In the genomic region with DNA sequence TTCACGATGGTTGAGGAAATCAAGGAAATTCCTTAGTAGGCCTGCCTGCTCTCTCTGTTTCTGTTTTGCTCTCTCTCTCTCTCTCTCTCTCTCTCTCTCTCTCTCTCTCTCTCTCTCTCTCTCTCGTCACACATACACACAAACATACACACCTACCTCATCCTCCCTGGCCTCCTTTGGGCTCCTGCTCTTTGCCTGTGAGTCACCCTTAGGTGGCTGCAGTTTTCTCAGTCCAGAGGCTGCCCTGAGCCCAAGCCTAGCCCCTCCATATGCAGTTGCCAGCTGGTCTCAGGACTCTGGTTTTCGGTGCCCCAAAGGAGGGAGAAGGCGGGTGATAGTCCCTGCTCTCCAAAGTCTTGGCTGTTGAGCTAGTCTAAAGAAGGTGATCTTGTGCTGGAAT, we compare ENCODE assay signal across 32 mouse cellular contexts. TPM values are rescaled to one million over a fixed set of nuclear protein-coding genes. Genes with fewer than 3 reads are reported as not detected.
DNase-seq lines count a peak whose midpoint lies in the region; ATAC-seq and TF ChIP-seq lines count a peak whose summit lies in the region.
"Had no signal": no experiment of that assay in that cellular context is flagged by ENCODE, and none has a peak within 500 bp of the region (broad histone marks: within the 10 kb centered on the region; RNA-seq: fewer than 3 reads in every experiment).

No protein-coding gene starts in this region.

- TF ChIP-seq CTCF in liver, adult 2 months (IDR thresholded peaks at IDR 0.05; ENCODE audit: low read depth, low read length), result no peak
- TF ChIP-seq CTCF in liver, postnatal 0 days (IDR thresholded peaks at IDR 0.05; ENCODE audit: low read depth), result no peak
- TF ChIP-seq CTCF in intestine, postnatal 0 days (IDR thresholded peaks at IDR 0.05; ENCODE audit: low read depth), result no peak

- peaks cover 46% of the 10 kb centered on the region; the same call in 1 of the 2 replicates for H3K79me2 ChIP-seq in liver, adult 2 months (ENCODE audit: control insufficient read depth, insufficient read depth, low read length)

- H3K36me3 ChIP-seq in liver, adult 2 months (ENCODE audit: control insufficient read depth, insufficient read depth, low read length), result peaks cover 4% of the 10 kb centered on the region; the same call in 1 of the 2 replicates
- H3K36me3 ChIP-seq in liver, postnatal 0 days (replicated peaks; ENCODE audit: insufficient read depth, low read length), result peaks cover 6% of the 10 kb centered on the region
- peaks cover 11% of the 10 kb centered on the region for H3K36me3 ChIP-seq in intestine, postnatal 0 days (ENCODE audit: control insufficient read depth, insufficient read depth)
- H3K36me3 ChIP-seq: forebrain, embryonic 10.5 days; heart, embryonic 15.5 days had no signal

- no peak for ATAC-seq in liver, postnatal 0 days
- no peak for ATAC-seq in intestine, postnatal 0 days
- ATAC-seq: forebrain, embryonic 13.5 days; forebrain, embryonic 16.5 days; hindbrain, postnatal 0 days; inflammation-experienced regulatory T-cells, adult 6 months; intestine, embryonic 16.5 days had no signal

- peak overlapping the region; percentile 9; the same call in 1 of the 2 replicates for H3K9ac ChIP-seq in liver, adult 2 months (ENCODE audit: low read depth, low read length)
- no peak overlapping the region for H3K9ac ChIP-seq in liver, postnatal 0 days (replicated peaks)
- H3K9ac ChIP-seq in intestine, postnatal 0 days (ENCODE audit: low read depth, low read length), result no peak overlapping the region
- H3K9ac ChIP-seq: forebrain, embryonic 13.5 days; heart, embryonic 15.5 days; hindbrain, embryonic 14.5 days had no signal

- H3K9me3 ChIP-seq in liver, postnatal 0 days (ENCODE audit: low read length), result no peaks in the 10 kb centered on the region
- H3K9me3 ChIP-seq in intestine, postnatal 0 days (ENCODE audit: control insufficient read depth), result no peaks in the 10 kb centered on the region
- H3K9me3 ChIP-seq: forebrain, embryonic 10.5 days; forebrain, embryonic 13.5 days; G1E; heart, embryonic 15.5 days had no signal

- no peak for TF ChIP-seq POLR2A in liver, adult 2 months (IDR thresholded peaks at IDR 0.05; ENCODE audit: extremely low read depth, insufficient read depth, low read length)

- 58% methylated on average over 4 of the region's 4 CpGs for WGBS in liver, adult 2 months
- 77% methylated on average over 4 of the region's 4 CpGs for WGBS in liver, postnatal 0 days (ENCODE audit: insufficient replicate concordance)
- 67% methylated on average over 4 of the region's 4 CpGs for WGBS in intestine, postnatal 0 days

- H3K27ac ChIP-seq in liver, adult 2 months (replicated peaks; ENCODE audit: insufficient read depth, low read depth, low read length), result peak overlapping the region; percentile 52
- no peak overlapping the region for H3K27ac ChIP-seq in liver, postnatal 0 days (ENCODE audit: low read depth)
- peak overlapping the region; percentile 71 for H3K27ac ChIP-seq in brown adipose tissue, adult 24 weeks (replicated peaks; ENCODE audit: low read depth, low read length)
- H3K27ac ChIP-seq in intestine, postnatal 0 days (ENCODE audit: low read depth, low read length), result no peak overlapping the region
- H3K27ac ChIP-seq: forebrain, embryonic 10.5 days; forebrain, embryonic 13.5 days; heart, embryonic 15.5 days; hindbrain, embryonic 14.5 days; hindbrain, postnatal 0 days had no signal

- no peaks in the 10 kb centered on the region for H3K27me3 ChIP-seq in liver, adult 2 months (ENCODE audit: control insufficient read depth, insufficient read depth, low read length)
- no peaks in the 10 kb centered on the region for H3K27me3 ChIP-seq in liver, postnatal 0 days (ENCODE audit: insufficient read depth, low read length)
- H3K27me3 ChIP-seq in intestine, postnatal 0 days (replicated peaks; ENCODE audit: control insufficient read depth, insufficient read depth, low read length), result no peaks in the 10 kb centered on the region
- H3K27me3 ChIP-seq: forebrain, embryonic 13.5 days; heart, embryonic 15.5 days had no signal

- peak; percentile 90 for DNase-seq in heart, adult 11 months
- no peak for DNase-seq in heart, postnatal 25 days (ENCODE audit: low spot score)
- DNase-seq in liver, adult 2 months (ENCODE audit: extremely low read depth, low read depth, low spot score), result no peak
- DNase-seq in liver, postnatal 0 days, result no peak
- DNase-seq in 3T3-L1 (ENCODE audit: low read depth, low spot score), result peak; percentile 57
- no peak for DNase-seq in testis, postnatal 14 days (ENCODE audit: low spot score)
- DNase-seq: adrenal gland, adult 2 months; cerebellum, adult 11-12 months; cerebellum, adult 8-10 months; cerebellum, postnatal 14 days; gastrocnemius, postnatal 14 days; heart, postnatal 10 days; heart, postnatal 4 days had no signal

- intact Hi-C loops in heart, postnatal 25 days (cut with DNase I), result no loop called here

- H3K4me3 ChIP-seq in liver, adult 2 months (ENCODE audit: insufficient read depth, low read depth, low read length), result no peak overlapping the region
- H3K4me3 ChIP-seq in liver, postnatal 0 days (ENCODE audit: low read depth, low read length), result no peak overlapping the region
- no peak overlapping the region for H3K4me3 ChIP-seq in brown adipose tissue, adult 24 weeks (ENCODE audit: insufficient read depth, low read depth, low read length)
- H3K4me3 ChIP-seq in intestine, postnatal 0 days (ENCODE audit: low read depth, low read length), result no peak overlapping the region
- H3K4me3 ChIP-seq: forebrain, embryonic 10.5 days; forebrain, embryonic 13.5 days; heart, embryonic 15.5 days had no signal

- TF ChIP-seq EP300 in liver, postnatal 0 days (IDR thresholded peaks at IDR 0.05; ENCODE audit: low read depth), result no peak

- no peak overlapping the region for H3K4me2 ChIP-seq in liver, postnatal 0 days (ENCODE audit: low read depth, low read length)
- H3K4me2 ChIP-seq in intestine, postnatal 0 days (replicated peaks; ENCODE audit: low read depth), result no peak overlapping the region
- H3K4me2 ChIP-seq: forebrain, embryonic 13.5 days; heart, embryonic 11.5 days; heart, embryonic 15.5 days; hindbrain, embryonic 14.5 days had no signal

- peaks cover 42% of the 10 kb centered on the region for H3K4me1 ChIP-seq in liver, adult 2 months (ENCODE audit: control insufficient read depth, insufficient read depth, low read length)
- peaks cover 33% of the 10 kb centered on the region for H3K4me1 ChIP-seq in liver, postnatal 0 days (ENCODE audit: insufficient read depth)
- H3K4me1 ChIP-seq in brown adipose tissue, adult 24 weeks (ENCODE audit: control insufficient read depth, insufficient read depth, insufficient read length, low read length), result peaks cover 45% of the 10 kb centered on the region
- no peaks in the 10 kb centered on the region for H3K4me1 ChIP-seq in intestine, postnatal 0 days (replicated peaks; ENCODE audit: control insufficient read depth, insufficient read depth, low read length)
- H3K4me1 ChIP-seq: forebrain, embryonic 13.5 days had no signal

RNA-seq across cellular contexts. Expression of gene Irak2, which starts 4.8 kb away (rescaled TPM):
- total RNA-seq in heart, postnatal 25 days (2021), result 10 to 100 TPM in 1 of 2 experiments, 1 to 10 TPM in 1; 9.7 to 10.6 TPM
- total RNA-seq in liver, adult 2 months (2014; rRNA removed), result 18.2 and 20.7 TPM in 2 replicates
- 30.8 and 36.1 TPM in 2 replicates for polyA plus RNA-seq in liver, adult 2 months (2012; rRNA removed)
- polyA plus RNA-seq in liver, postnatal 0 days (2015; fragmentation: Nextera tagmentation; extraction: Ambion mirVana), result 9.2 and 10.8 TPM in 2 replicates
- 18.9 and 19.7 TPM in 2 replicates for polyA plus RNA-seq in brown adipose tissue, adult 24 weeks (2012; ENCODE audit: insufficient read depth, insufficient read length, missing spikeins)
- polyA plus RNA-seq in intestine, postnatal 0 days (2015; fragmentation: Nextera tagmentation; extraction: Ambion mirVana), result 21.2 and 26.1 TPM in 2 replicates

RNA-seq across cellular contexts. Expression of gene Vhl, which starts 19.3 kb away (rescaled TPM):
- total RNA-seq in heart, postnatal 25 days (2021), result 10 to 100 TPM; 10.7 to 11.7 TPM
- 7.2 and 9.1 TPM in 2 replicates for total RNA-seq in liver, adult 2 months (2014; rRNA removed)
- polyA plus RNA-seq in liver, adult 2 months (2012; rRNA removed), result 12.1 and 14.0 TPM in 2 replicates
- polyA plus RNA-seq in liver, postnatal 0 days (2015; fragmentation: Nextera tagmentation; extraction: Ambion mirVana), result 10.0 and 12.9 TPM in 2 replicates
- 13.2 and 15.0 TPM in 2 replicates for polyA plus RNA-seq in brown adipose tissue, adult 24 weeks (2012; ENCODE audit: insufficient read depth, insufficient read length, missing spikeins)
- 18.4 and 20.6 TPM in 2 replicates for polyA plus RNA-seq in intestine, postnatal 0 days (2015; fragmentation: Nextera tagmentation; extraction: Ambion mirVana)

RNA-seq across cellular contexts. Expression of gene Brk1, which starts 38.4 kb away (rescaled TPM):
- 10 to 100 TPM; 70.0 to 70.9 TPM for total RNA-seq in heart, postnatal 25 days (2021)
- total RNA-seq in liver, adult 2 months (2014; rRNA removed), result 70.3 and 76.0 TPM in 2 replicates
- 75.9 and 80.3 TPM in 2 replicates for polyA plus RNA-seq in liver, adult 2 months (2012; rRNA removed)
- polyA plus RNA-seq in liver, postnatal 0 days (2015; fragmentation: Nextera tagmentation; extraction: Ambion mirVana), result 88.5 and 88.9 TPM in 2 replicates
- polyA plus RNA-seq in brown adipose tissue, adult 24 weeks (2012; ENCODE audit: insufficient read depth, insufficient read length, missing spikeins), result 158 and 192 TPM in 2 replicates
- polyA plus RNA-seq in intestine, postnatal 0 days (2015; fragmentation: Nextera tagmentation; extraction: Ambion mirVana), result 185 and 187 TPM in 2 replicates

RNA-seq across cellular contexts. Expression of gene Fancd2os, which starts 42.5 kb away (rescaled TPM):
- not detected for total RNA-seq in heart, postnatal 25 days (2021)
- total RNA-seq in liver, adult 2 months (2014; rRNA removed), result not detected in 2 replicates
- polyA plus RNA-seq in liver, adult 2 months (2012; rRNA removed), result not detected in 2 replicates
- polyA plus RNA-seq in liver, postnatal 0 days (2015; fragmentation: Nextera tagmentation; extraction: Ambion mirVana), result 0.12 and 0.14 TPM in 2 replicates
- not detected in 2 replicates for polyA plus RNA-seq in brown adipose tissue, adult 24 weeks (2012; ENCODE audit: insufficient read depth, insufficient read length, missing spikeins)
- polyA plus RNA-seq in intestine, postnatal 0 days (2015; fragmentation: Nextera tagmentation; extraction: Ambion mirVana), result 0.33 TPM in 1 of 2 replicates, not detected in the other
- total RNA-seq: adrenal gland, postnatal 14 days; gastrocnemius, adult 18-20 months; gastrocnemius, postnatal 14 days; heart, adult 8-10 months; heart, postnatal 10 days; heart, postnatal 4 days; hindbrain, postnatal 0 days had no signal
- polyA plus RNA-seq: embryonic facial prominence, embryonic 11.5 days; embryonic facial prominence, embryonic 14.5 days; forebrain, embryonic 10.5 days; forebrain, embryonic 13.5 days; forebrain, embryonic 16.5 days; G1E; gonadal fat pad, adult 2 months; hindbrain, embryonic 11.5 days; hindbrain, embryonic 14.5 days; hindbrain, postnatal 0 days; inflammation-experienced regulatory T-cells, adult 6 months; intestine, embryonic 16.5 days had no signal

RNA-seq across cellular contexts. Expression of gene Tatdn2, which starts 53.8 kb away (rescaled TPM):
- 10 to 100 TPM; 55.3 to 57.1 TPM for total RNA-seq in heart, postnatal 25 days (2021)
- 15.0 and 19.9 TPM in 2 replicates for total RNA-seq in liver, adult 2 months (2014; rRNA removed)
- 15.6 and 16.7 TPM in 2 replicates for polyA plus RNA-seq in liver, adult 2 months (2012; rRNA removed)
- polyA plus RNA-seq in liver, postnatal 0 days (2015; fragmentation: Nextera tagmentation; extraction: Ambion mirVana), result 0.62 and 0.83 TPM in 2 replicates
- polyA plus RNA-seq in brown adipose tissue, adult 24 weeks (2012; ENCODE audit: insufficient read depth, insufficient read length, missing spikeins), result 18.0 and 29.7 TPM in 2 replicates
- 1.1 and 1.5 TPM in 2 replicates for polyA plus RNA-seq in intestine, postnatal 0 days (2015; fragmentation: Nextera tagmentation; extraction: Ambion mirVana)

Comparison
In these comparisons a context has a peak if more than half of its experiments do, and no peak if none do; other contexts are left out.
1. DNase-seq: peak in heart, adult 11 months (single experiment) and 3T3-L1 (single experiment); none in heart, postnatal 25 days (single experiment), liver, adult 2 months (single experiment), liver, postnatal 0 days (single experiment) and testis, postnatal 14 days (single experiment).
2. H3K27ac ChIP-seq: peak in liver, adult 2 months (single experiment) and brown adipose tissue, adult 24 weeks (single experiment); none in liver, postnatal 0 days (single experiment) and intestine, postnatal 0 days (single experiment).